Comparison of ENCODE assay signal across 8 mouse cellular contexts in the genomic region with DNA sequence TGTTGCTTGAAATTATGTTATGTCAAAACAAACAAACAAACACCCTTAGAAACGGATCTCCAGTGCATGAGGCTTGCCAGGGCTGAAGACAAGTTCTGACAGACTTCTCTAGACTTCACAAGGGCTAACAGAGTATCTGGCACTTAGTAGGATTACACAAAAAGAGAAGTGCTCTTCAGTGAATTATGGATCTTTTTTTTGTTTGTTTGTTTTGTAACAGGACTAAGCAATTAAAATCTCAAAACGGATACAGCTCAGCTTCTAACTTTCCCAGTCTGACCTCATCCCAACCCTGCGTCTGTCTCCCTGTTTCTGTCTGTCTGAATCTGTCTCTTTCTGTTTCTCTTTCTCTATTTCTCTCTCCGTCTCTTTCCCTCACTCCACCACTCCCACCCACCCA. TPM values are rescaled to one million over a fixed set of nuclear protein-coding genes. Genes with fewer than 3 reads are reported as not detected.
DNase-seq lines count a peak whose midpoint lies in the region; ATAC-seq and TF ChIP-seq lines count a peak whose summit lies in the region.

No protein-coding gene starts in this region.

- 7% methylated on average over 4 of the region's 4 CpGs for WGBS in heart, embryonic 14.5 days
- 12% methylated on average over 4 of the region's 4 CpGs for WGBS in liver, embryonic 15.5 days (ENCODE audit: insufficient replicate concordance)

- no peak for TF ChIP-seq POLR2A in MEL (IDR thresholded peaks at IDR 0.05; ENCODE audit: control insufficient read depth in 1 of 2, insufficient read depth in 1 of 2, low read depth in 1 of 2, low read length in 2 of 2, poor library complexity in 1 of 2)

- H3K4me2 ChIP-seq in heart, embryonic 14.5 days (ENCODE audit: low read length) = peak overlapping the region; percentile 68
- peak overlapping the region; percentile 87 for H3K4me2 ChIP-seq in liver, embryonic 15.5 days

- H3K79me2 ChIP-seq in MEL (ENCODE audit: control insufficient read depth, insufficient read depth, low read length, poor library complexity) = no peaks in the 10 kb centered on the region; the same call in 1 of the 2 replicates

- peak overlapping the region; percentile 42 to 66 for H3K4me3 ChIP-seq in MEL (ENCODE audit: control insufficient read depth in 1 of 2, insufficient read depth in 1 of 2, low read depth in 2 of 2, low read length in 2 of 2)
- H3K4me3 ChIP-seq in heart, embryonic 14.5 days (ENCODE audit: control insufficient read depth in 1 of 2, insufficient read depth in 1 of 2, low read depth in 1 of 2, low read length in 2 of 2) = peak overlapping the region in 1 of 2 experiments; percentile 61; a peak in 2 of 4 replicates
- peak overlapping the region; percentile 81 for H3K4me3 ChIP-seq in liver, embryonic 15.5 days (replicated peaks)

- DNase-seq in heart, adult 8-10 months (ENCODE audit: low spot score) = peak; percentile 33
- no peak for DNase-seq in heart, postnatal 36 days
- DNase-seq in MEL (ENCODE audit: low read depth, low spot score) = peak; percentile 27
- no peak for DNase-seq in right cerebral cortex, postnatal 10 days (ENCODE audit: low spot score in 2 of 2)
- no peak for DNase-seq in cerebellum, adult 11-12 months
- no peak for DNase-seq in spleen, postnatal 36 days (ENCODE audit: low spot score in 2 of 2)

- H3K9me3 ChIP-seq in MEL (replicated peaks; ENCODE audit: insufficient read depth, low read length) = no peaks in the 10 kb centered on the region
- H3K9me3 ChIP-seq in heart, embryonic 14.5 days (ENCODE audit: control insufficient read depth, low read length) = no peaks in the 10 kb centered on the region
- H3K9me3 ChIP-seq in liver, embryonic 15.5 days (replicated peaks) = no peaks in the 10 kb centered on the region

- intact Hi-C loops in heart, postnatal 36 days (cut with DNase I) = loop anchor here (2.0 to 10.0 kb wide), 3 partner anchors 54 to 338 kb away; partner anchors contain the start of genes Chpt1, Nup37 and Parpbp

- H3K4me1 ChIP-seq in MEL (ENCODE audit: control insufficient read depth in 1 of 2, insufficient read depth in 2 of 2, low read length in 2 of 2) = peaks cover 0 to 8% of the 10 kb centered on the region in 2 experiments
- peaks cover 0 to 5% of the 10 kb centered on the region in 2 experiments; a peak in 2 of 4 replicates for H3K4me1 ChIP-seq in heart, embryonic 14.5 days (ENCODE audit: control insufficient read depth in 2 of 2, insufficient read depth in 2 of 2, low read length in 2 of 2)
- peaks cover 17% of the 10 kb centered on the region for H3K4me1 ChIP-seq in liver, embryonic 15.5 days (replicated peaks)

- H3K27ac ChIP-seq in MEL (ENCODE audit: control insufficient read depth, low read depth, low read length) = no peak overlapping the region
- no peak overlapping the region for H3K27ac ChIP-seq in heart, embryonic 14.5 days (replicated peaks in 1 of 2; ENCODE audit: control insufficient read depth in 1 of 2, insufficient read depth in 1 of 2, low read depth in 2 of 2, low read length in 2 of 2)
- H3K27ac ChIP-seq in liver, embryonic 15.5 days (replicated peaks) = no peak overlapping the region

- H3K9ac ChIP-seq in MEL (ENCODE audit: control insufficient read depth, low read depth, low read length, poor library complexity, severe bottlenecking) = peak overlapping the region; percentile 48
- H3K9ac ChIP-seq in heart, embryonic 14.5 days (ENCODE audit: low read length) = peak overlapping the region; percentile 80
- H3K9ac ChIP-seq in liver, embryonic 15.5 days = no peak overlapping the region

- ATAC-seq in heart, embryonic 14.5 days (ENCODE audit: insufficient number of reproducible peaks, insufficient read depth, low FRiP score, low read depth) = no peak
- ATAC-seq in liver, embryonic 15.5 days (ENCODE audit: insufficient read depth) = no peak

- TF ChIP-seq CTCF in MEL (IDR thresholded peaks at IDR 0.05 in 2 of 3, conservative IDR thresholded peaks at IDR 0.05 in 1 of 3; ENCODE audit: control insufficient read depth in 1 of 3, insufficient read depth in 1 of 3, low read depth in 2 of 3, low read length in 3 of 3, poor library complexity in 1 of 3, severe bottlenecking in 1 of 3) = no peak

- no peak for TF ChIP-seq EP300 in MEL (IDR thresholded peaks at IDR 0.05; ENCODE audit: low read depth in 1 of 2, low read length in 2 of 2)

- H3K27me3 ChIP-seq in MEL (ENCODE audit: control insufficient read depth in 1 of 2, insufficient read depth in 2 of 2, low read length in 2 of 2) = no peaks in the 10 kb centered on the region
- no peaks in the 10 kb centered on the region for H3K27me3 ChIP-seq in heart, embryonic 14.5 days (ENCODE audit: control insufficient read depth, insufficient read depth, low read length)
- no peaks in the 10 kb centered on the region for H3K27me3 ChIP-seq in liver, embryonic 15.5 days

- no peak for TF ChIP-seq RAD21 in MEL (IDR thresholded peaks at IDR 0.05; ENCODE audit: low read depth, low read length)

- H3K36me3 ChIP-seq in MEL (ENCODE audit: control insufficient read depth in 1 of 2, insufficient read depth in 2 of 2, low read length in 2 of 2) = peaks cover 0 to 2% of the 10 kb centered on the region in 2 experiments; a peak in 1 of 4 replicates
- H3K36me3 ChIP-seq in heart, embryonic 14.5 days (ENCODE audit: control insufficient read depth, insufficient read depth, low read length) = peaks cover 6% of the 10 kb centered on the region; the same call in 1 of the 2 replicates
- H3K36me3 ChIP-seq in liver, embryonic 15.5 days (replicated peaks) = 0 out of 2 replicates have a peak, but pooled peaks cover 6% of the 10 kb centered on the region

TF ChIP-seq in MEL, 35 proteins besides CTCF, POLR2A, EP300 and RAD21:
- TF ChIP-seq ZKSCAN1 (IDR thresholded peaks at IDR 0.05; ENCODE audit: low read depth, low read length) (peak; percentile 86), TBP (IDR thresholded peaks at IDR 0.05; ENCODE audit: low read depth, low read length) (no peak), HCFC1 (IDR thresholded peaks at IDR 0.05; ENCODE audit: low read depth, low read length) (no peak)

RNA-seq across cellular contexts. Expression of gene Washc3, which starts 0.4 kb away (rescaled TPM):
- 10 to 100 TPM; 31.7 to 39.8 (median 32.9) TPM for total RNA-seq in heart, adult 8-10 months (2022)
- 10 to 100 TPM; 31.6 to 34.1 TPM for total RNA-seq in heart, postnatal 36 days (2021)
- total RNA-seq in MEL (2012; rRNA removed) = 35.5 and 40.2 TPM in 2 replicates
- polyA plus RNA-seq in MEL (2012; ENCODE audit: insufficient read depth in 1 of 2, insufficient read length in 2 of 2, low read depth in 1 of 2, low replicate concordance in 2 of 2, missing spikeins in 1 of 2) = 10 to 100 TPM in 1 of 2 experiments, not detected in 1; 41.4 TPM
- polyA plus RNA-seq in heart, embryonic 14.5 days (2014; fragmentation: Nextera tagmentation; extraction: Ambion mirVana) = 55.0 and 57.0 TPM in 2 replicates
- polyA plus RNA-seq in liver, embryonic 15.5 days (2015; fragmentation: Nextera tagmentation; extraction: Ambion mirVana) = 24.6 and 25.6 TPM in 2 replicates

RNA-seq across cellular contexts. Expression of gene Nup37, which starts 53.7 kb away (rescaled TPM):
- total RNA-seq in heart, adult 8-10 months (2022) = 10 to 100 TPM in 1 of 4 experiments, 1 to 10 TPM in 3; 6.2 to 10.8 (median 7.0) TPM
- total RNA-seq in heart, postnatal 36 days (2021) = 1 to 10 TPM; 6.7 TPM
- total RNA-seq in MEL (2012; rRNA removed) = 109 and 118 TPM in 2 replicates
- polyA plus RNA-seq in MEL (2012; ENCODE audit: insufficient read depth in 1 of 2, insufficient read length in 2 of 2, low read depth in 1 of 2, low replicate concordance in 2 of 2, missing spikeins in 1 of 2) = 100 to 1,000 TPM in 1 of 2 experiments, 10 to 100 TPM in 1; 85.4 to 193 TPM
- polyA plus RNA-seq in heart, embryonic 14.5 days (2014; fragmentation: Nextera tagmentation; extraction: Ambion mirVana) = 34.5 and 39.7 TPM in 2 replicates
- 27.7 and 30.7 TPM in 2 replicates for polyA plus RNA-seq in liver, embryonic 15.5 days (2015; fragmentation: Nextera tagmentation; extraction: Ambion mirVana)

RNA-seq across cellular contexts. Expression of gene Parpbp, which starts 53.8 kb away (rescaled TPM):
- total RNA-seq in heart, adult 8-10 months (2022) = under 1 TPM in 3 of 4 experiments, not detected in 1; 0.09 to 0.16 (median 0.14) TPM
- total RNA-seq in heart, postnatal 36 days (2021) = under 1 TPM; 0.64 to 0.81 TPM
- total RNA-seq in MEL (2012; rRNA removed) = 17.6 and 19.0 TPM in 2 replicates
- polyA plus RNA-seq in MEL (2012; ENCODE audit: insufficient read depth in 1 of 2, insufficient read length in 2 of 2, low read depth in 1 of 2, low replicate concordance in 2 of 2, missing spikeins in 1 of 2) = 10 to 100 TPM in 1 of 2 experiments, not detected in 1; 14.6 TPM
- polyA plus RNA-seq in heart, embryonic 14.5 days (2014; fragmentation: Nextera tagmentation; extraction: Ambion mirVana) = 11.1 and 15.1 TPM in 2 replicates
- 12.3 and 12.8 TPM in 2 replicates for polyA plus RNA-seq in liver, embryonic 15.5 days (2015; fragmentation: Nextera tagmentation; extraction: Ambion mirVana)

Comparison
In these comparisons a context has a peak if more than half of its experiments do, and no peak if none do; other contexts are left out.
1. DNase-seq: peak in heart, adult 8-10 months (single experiment) and MEL (single experiment); none in heart, postnatal 36 days (0 of 2), right cerebral cortex, postnatal 10 days (0 of 2), cerebellum, adult 11-12 months (single experiment) and spleen, postnatal 36 days (0 of 2).
2. RNA of gene Parpbp, which starts 53.8 kb away (total RNA-seq): 17.6 to 19.0 TPM in MEL; 0.64 to 0.81 TPM in heart, postnatal 36 days and 0.09 to 0.16 TPM in heart, adult 8-10 months; every median in the first group is over 10 times any median in the second.